Mouse (Mus musculus): ENCODE results near the gene Ass1. TPM values are rescaled to one million over a fixed set of nuclear protein-coding genes. Genes with fewer than 3 reads are reported as not detected.

The Ass1 gene
- 11.4 and 13.3 TPM in 2 replicates for polyA plus RNA-seq (2016; fragmentation: Nextera tagmentation; extraction: Ambion mirVana)

- H3K27ac ChIP-seq (replicated peaks): peak within 1 kb of the TSS; percentile 23; the same call in 1 of the 2 replicates
- peak within 1 kb of the TSS; percentile 61 for H3K4me3 ChIP-seq
- WGBS: 1% methylated on average over 49 of the region's 49 CpGs
- peak; percentile 48 for DNase-seq (ENCODE audit: low spot score)
- H3K9me3 ChIP-seq (replicated peaks): no peaks in the 10 kb centered on the region
- H3K27me3 ChIP-seq (ENCODE audit: low read depth, poor library complexity, severe bottlenecking): peaks cover 59% of the 10 kb centered on the region
- no peaks in the 10 kb centered on the region for H3K36me3 ChIP-seq
- peaks cover 31% of the 10 kb centered on the region for H3K4me1 ChIP-seq
Observed at GRCm38 (mm10) chr2:31469931-31470682, at the start of gene Ass1. TSS of gene Ass1 (plus strand) at chr2:31470207.

GRCm38 (mm10) chr2:31420914-31421313 is 49.1 kb upstream of the Ass1 start:
- Histone ChIP-seq H3K27ac (replicated peaks) (no peak overlapping the region), H3K4me1 (peaks cover 26% of the 10 kb centered on the region), H3K36me3 (no peaks in the 10 kb centered on the region), H3K9me3 (replicated peaks) (no peaks in the 10 kb centered on the region), H3K27me3 (ENCODE audit: low read depth, poor library complexity, severe bottlenecking) (peaks cover 7% of the 10 kb centered on the region; the same call in 1 of the 2 replicates), H3K4me3 (no peak overlapping the region)
- 81% methylated on average over 6 of the region's 6 CpGs for WGBS
- no peak for DNase-seq (ENCODE audit: low spot score)

GRCm38 (mm10) chr2:31422576-31422975 is 47.4 kb upstream of the Ass1 start:
- no peak for DNase-seq (ENCODE audit: low spot score)
- H3K36me3 ChIP-seq: no peaks in the 10 kb centered on the region
- H3K4me3 ChIP-seq: no peak overlapping the region
- H3K27ac ChIP-seq (replicated peaks): no peak overlapping the region
- WGBS: 69% methylated on average over 6 of the region's 6 CpGs
- H3K27me3 ChIP-seq (ENCODE audit: low read depth, poor library complexity, severe bottlenecking): peaks cover 4% of the 10 kb centered on the region; the same call in 1 of the 2 replicates
- H3K9me3 ChIP-seq (replicated peaks): no peaks in the 10 kb centered on the region
- H3K4me1 ChIP-seq: peaks cover 22% of the 10 kb centered on the region

GRCm38 (mm10) chr2:31431477-31431876 is 38.5 kb upstream of the Ass1 start:
- 90% methylated on average over 5 of the region's 5 CpGs for WGBS
- H3K9me3 ChIP-seq (replicated peaks): no peaks in the 10 kb centered on the region
- no peaks in the 10 kb centered on the region for H3K36me3 ChIP-seq
- no peaks in the 10 kb centered on the region; the same call in 1 of the 2 replicates for H3K4me1 ChIP-seq
- H3K27me3 ChIP-seq (ENCODE audit: low read depth, poor library complexity, severe bottlenecking): peaks cover 8% of the 10 kb centered on the region; the same call in 1 of the 2 replicates
- no peak overlapping the region for H3K4me3 ChIP-seq
- DNase-seq (ENCODE audit: low spot score): no peak
- no peak overlapping the region for H3K27ac ChIP-seq (replicated peaks)

GRCm38 (mm10) chr2:31434746-31435145 is 35.3 kb upstream of the Ass1 start:
- DNase-seq (ENCODE audit: low spot score): no peak
- H3K27me3 ChIP-seq (ENCODE audit: low read depth, poor library complexity, severe bottlenecking): 0 out of 2 replicates have a peak, but pooled peaks cover 8% of the 10 kb centered on the region
- WGBS: 81% methylated on average over 10 of the region's 10 CpGs
- H3K4me3 ChIP-seq: no peak overlapping the region
- no peak overlapping the region for H3K27ac ChIP-seq (replicated peaks)
- H3K4me1 ChIP-seq: peaks cover 4% of the 10 kb centered on the region; the same call in 1 of the 2 replicates
- H3K36me3 ChIP-seq: no peaks in the 10 kb centered on the region
- H3K9me3 ChIP-seq (replicated peaks): no peaks in the 10 kb centered on the region

GRCm38 (mm10) chr2:31435567-31435966 is 34.4 kb upstream of the Ass1 start:
- H3K4me3 ChIP-seq: no peak overlapping the region
- H3K27ac ChIP-seq (replicated peaks): no peak overlapping the region
- H3K4me1 ChIP-seq: peaks cover 4% of the 10 kb centered on the region; the same call in 1 of the 2 replicates
- H3K9me3 ChIP-seq (replicated peaks): no peaks in the 10 kb centered on the region
- 44% methylated on average over 6 of the region's 6 CpGs for WGBS
- 0 out of 2 replicates have a peak, but pooled peaks cover 2% of the 10 kb centered on the region for H3K27me3 ChIP-seq (ENCODE audit: low read depth, poor library complexity, severe bottlenecking)
- DNase-seq (ENCODE audit: low spot score): peak; percentile 59
- no peaks in the 10 kb centered on the region for H3K36me3 ChIP-seq

GRCm38 (mm10) chr2:31437480-31438245 is 32.3 kb upstream of the Ass1 start:
- no peak overlapping the region for H3K27ac ChIP-seq (replicated peaks)
- no peak for DNase-seq (ENCODE audit: low spot score)
- 71% methylated on average over 14 of the region's 14 CpGs for WGBS

GRCm38 (mm10) chr2:31439576-31439975 is 30.4 kb upstream of the Ass1 start:
- no peak overlapping the region for H3K4me3 ChIP-seq
- H3K4me1 ChIP-seq: peaks cover 15% of the 10 kb centered on the region
- H3K36me3 ChIP-seq: no peaks in the 10 kb centered on the region
- H3K27me3 ChIP-seq (ENCODE audit: low read depth, poor library complexity, severe bottlenecking): no peaks in the 10 kb centered on the region
- 91% methylated on average over 6 of the region's 6 CpGs for WGBS
- no peak overlapping the region for H3K27ac ChIP-seq (replicated peaks)
- DNase-seq (ENCODE audit: low spot score): no peak
- H3K9me3 ChIP-seq (replicated peaks): no peaks in the 10 kb centered on the region

More at GRCm38 (mm10) chr2:31437480-31438245, 32.3 kb upstream of the Ass1 start:
- Histone ChIP-seq H3K4me1 (peaks cover 12% of the 10 kb centered on the region), H3K36me3 (no peaks in the 10 kb centered on the region), H3K9me3 (replicated peaks) (no peaks in the 10 kb centered on the region), H3K27me3 (ENCODE audit: low read depth, poor library complexity, severe bottlenecking) (no peaks in the 10 kb centered on the region), H3K4me3 (no peak overlapping the region)

- no peaks in the 10 kb centered on the region for H3K9me3 ChIP-seq (replicated peaks)
- no peak for DNase-seq (ENCODE audit: low spot score)
- no peaks in the 10 kb centered on the region for H3K36me3 ChIP-seq
- no peak overlapping the region for H3K4me3 ChIP-seq
- 71% methylated on average over 11 of the region's 11 CpGs for WGBS
- no peak overlapping the region for H3K27ac ChIP-seq (replicated peaks)
- H3K4me1 ChIP-seq: peaks cover 20% of the 10 kb centered on the region
- no peaks in the 10 kb centered on the region for H3K27me3 ChIP-seq (ENCODE audit: low read depth, poor library complexity, severe bottlenecking)
Observed at GRCm38 (mm10) chr2:31442480-31443160, 27.4 kb upstream of the Ass1 start.

GRCm38 (mm10) chr2:31446036-31446435 is 24.0 kb upstream of the Ass1 start:
- H3K4me3 ChIP-seq: no peak overlapping the region
- H3K27me3 ChIP-seq (ENCODE audit: low read depth, poor library complexity, severe bottlenecking): no peaks in the 10 kb centered on the region
- 75% methylated on average over 4 of the region's 4 CpGs for WGBS
- no peaks in the 10 kb centered on the region for H3K9me3 ChIP-seq (replicated peaks)
- peaks cover 40% of the 10 kb centered on the region for H3K4me1 ChIP-seq
- no peak overlapping the region for H3K27ac ChIP-seq (replicated peaks)
- no peaks in the 10 kb centered on the region for H3K36me3 ChIP-seq
- DNase-seq (ENCODE audit: low spot score): no peak

GRCm38 (mm10) chr2:31446456-31446855 is 23.6 kb upstream of the Ass1 start:
- 46% methylated on average over 4 of the region's 4 CpGs for WGBS
- no peak for DNase-seq (ENCODE audit: low spot score)
- Histone ChIP-seq H3K9me3 (replicated peaks) (no peaks in the 10 kb centered on the region), H3K27me3 (ENCODE audit: low read depth, poor library complexity, severe bottlenecking) (no peaks in the 10 kb centered on the region), H3K4me3 (no peak overlapping the region), H3K36me3 (no peaks in the 10 kb centered on the region), H3K4me1 (peaks cover 40% of the 10 kb centered on the region), H3K27ac (replicated peaks) (no peak overlapping the region)

- H3K27me3 ChIP-seq (ENCODE audit: low read depth, poor library complexity, severe bottlenecking): peaks cover 7% of the 10 kb centered on the region; the same call in 1 of the 2 replicates
- no peak overlapping the region for H3K27ac ChIP-seq (replicated peaks)
- H3K36me3 ChIP-seq: no peaks in the 10 kb centered on the region
- DNase-seq (ENCODE audit: low spot score): no peak
- 88% methylated on average over 2 of the region's 2 CpGs for WGBS
- H3K4me1 ChIP-seq: peaks cover 32% of the 10 kb centered on the region
- no peaks in the 10 kb centered on the region for H3K9me3 ChIP-seq (replicated peaks)
- no peak overlapping the region for H3K4me3 ChIP-seq
Observed at GRCm38 (mm10) chr2:31447536-31447935, 22.5 kb upstream of the Ass1 start.
